Mouse (Mus musculus): ENCODE measurements around the gene Calr. TPM values are rescaled to one million over a fixed set of nuclear protein-coding genes. Genes with fewer than 3 reads are reported as not detected.

Gene Calr
- polyA plus RNA-seq, 1 experiment from 2014 or later, result 471 TPM

DNA sequence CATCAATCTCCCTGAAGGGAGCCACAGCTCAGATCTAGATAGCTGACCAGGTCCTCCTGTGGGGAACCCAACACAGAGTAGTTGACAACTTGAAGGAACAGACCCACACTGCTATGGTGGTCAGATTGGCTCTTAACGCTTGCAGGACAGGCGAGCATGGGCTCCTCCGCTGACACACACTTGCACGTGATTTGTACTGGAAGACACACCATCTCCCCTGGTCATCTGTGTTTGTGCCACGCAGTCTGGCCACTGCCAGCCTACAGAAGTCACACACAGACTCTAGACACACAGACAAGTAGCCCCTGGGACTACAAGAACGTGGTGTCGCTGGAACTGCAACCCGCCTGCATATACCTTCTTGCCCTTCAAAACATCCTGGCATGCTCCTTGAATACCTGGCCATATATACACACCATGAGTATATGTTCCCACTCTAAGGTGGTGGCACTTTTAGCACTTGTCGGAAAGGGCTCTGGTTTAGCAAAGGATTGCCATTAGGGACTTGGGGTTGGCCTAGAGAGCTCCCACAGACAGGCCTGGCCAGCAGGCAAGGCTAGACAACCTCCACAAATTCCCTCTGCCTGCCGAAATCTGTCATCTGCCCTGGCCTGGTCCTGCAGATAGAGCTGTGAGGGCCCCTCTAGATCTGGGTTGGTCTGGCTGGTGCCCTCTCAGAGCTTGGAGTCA is 48.1 kb downstream of the Calr start:
- Histone ChIP-seq H3K4me1 (replicated peaks) (peaks cover 34% of the 10 kb centered on the region), H3K9me3 (replicated peaks) (no peaks in the 10 kb centered on the region), H3K27me3 (peaks cover 92% of the 10 kb centered on the region), H3K4me2 (peak overlapping the region; percentile 97), H3K4me3 (replicated peaks) (peak overlapping the region; percentile 70), H3K36me3 (replicated peaks) (no peaks in the 10 kb centered on the region), H3K27ac (replicated peaks) (no peak overlapping the region), H3K9ac (peak overlapping the region; percentile 69; the same call in 1 of the 2 replicates)
- no peak; the same call in 1 of the 2 replicates for ATAC-seq (ENCODE audit: insufficient read depth)
- 69% methylated on average over 10 of the region's 10 CpGs for WGBS (ENCODE audit: insufficient replicate concordance)

GRCm38 (mm10) chr8:84797971-84798370 is 48.8 kb downstream of the Calr start:
- Histone ChIP-seq H3K27me3 (peaks cover 91% of the 10 kb centered on the region), H3K4me3 (replicated peaks) (no peak overlapping the region), H3K4me2 (no peak overlapping the region), H3K9ac (no peak overlapping the region), H3K27ac (replicated peaks) (no peak overlapping the region), H3K36me3 (replicated peaks) (no peaks in the 10 kb centered on the region), H3K4me1 (replicated peaks) (peaks cover 36% of the 10 kb centered on the region), H3K9me3 (replicated peaks) (no peaks in the 10 kb centered on the region)
- no peak for ATAC-seq (ENCODE audit: insufficient read depth)
- 72% methylated on average over 6 of the region's 6 CpGs for WGBS (ENCODE audit: insufficient replicate concordance)

DNA sequence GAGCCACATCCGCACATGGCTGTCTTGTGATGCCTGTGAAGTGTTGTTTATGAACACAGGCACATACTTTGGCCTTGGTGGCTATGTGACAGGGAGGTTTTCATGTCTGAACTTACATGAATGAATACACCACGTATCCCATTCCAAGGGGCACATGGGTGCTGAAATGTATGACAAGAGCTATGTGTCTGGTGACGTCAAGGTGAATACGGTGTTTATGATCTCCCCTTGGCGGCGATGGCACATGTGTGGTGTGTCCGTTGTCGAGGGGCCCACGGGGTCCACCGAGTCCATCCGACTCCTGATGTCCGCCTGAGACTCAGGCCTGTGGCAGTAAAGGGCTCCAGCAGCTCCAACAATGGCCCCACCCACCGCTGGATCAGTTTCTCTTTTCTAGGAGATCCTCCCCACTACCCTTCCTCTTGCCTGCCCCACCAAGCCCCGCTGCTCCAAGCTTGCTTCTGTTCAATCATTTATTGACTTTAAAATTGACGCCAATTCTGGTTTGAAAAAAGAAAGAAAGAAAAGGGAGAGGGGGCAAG is 49.4 kb downstream of the Calr start:
- WGBS (ENCODE audit: insufficient replicate concordance), result 81% methylated on average over 15 of the region's 15 CpGs
- Histone ChIP-seq H3K9ac (no peak overlapping the region), H3K4me2 (no peak overlapping the region), H3K9me3 (replicated peaks) (no peaks in the 10 kb centered on the region), H3K36me3 (replicated peaks) (no peaks in the 10 kb centered on the region), H3K27me3 (peaks cover 85% of the 10 kb centered on the region), H3K4me3 (replicated peaks) (no peak overlapping the region), H3K4me1 (replicated peaks) (peaks cover 36% of the 10 kb centered on the region), H3K27ac (replicated peaks) (no peak overlapping the region)
- no peak for ATAC-seq (ENCODE audit: insufficient read depth)

DNA sequence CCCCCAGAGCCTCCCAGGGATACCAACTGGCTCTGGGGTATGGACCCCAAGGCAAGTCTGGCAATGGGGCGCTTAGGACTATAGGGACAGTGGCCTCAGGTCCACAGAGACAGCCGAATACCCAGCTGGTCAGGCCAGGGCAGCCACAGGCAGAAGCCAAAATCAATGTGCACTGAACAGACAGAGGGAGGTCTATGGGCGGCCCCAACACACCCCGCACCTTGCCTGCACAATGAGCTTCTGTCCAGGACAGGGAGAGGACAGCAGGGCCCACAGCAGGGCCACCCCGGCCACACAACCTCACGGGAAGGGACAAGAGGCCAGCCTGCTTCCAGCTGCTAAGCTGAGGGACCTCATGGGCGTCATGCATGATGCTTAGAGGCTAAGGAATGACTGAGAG is 52.2 kb downstream of the Calr start:
- H3K27ac ChIP-seq (replicated peaks), result no peak overlapping the region
- ATAC-seq (ENCODE audit: insufficient read depth), result no peak
- H3K4me1 ChIP-seq (replicated peaks), result peaks cover 22% of the 10 kb centered on the region
- no peak overlapping the region for H3K4me2 ChIP-seq
- no peaks in the 10 kb centered on the region for H3K36me3 ChIP-seq (replicated peaks)
- H3K9me3 ChIP-seq (replicated peaks), result no peaks in the 10 kb centered on the region
- 70% methylated on average over 7 of the region's 7 CpGs for WGBS (ENCODE audit: insufficient replicate concordance)
- no peak overlapping the region for H3K4me3 ChIP-seq (replicated peaks)
- peaks cover 75% of the 10 kb centered on the region for H3K27me3 ChIP-seq
- no peak overlapping the region for H3K9ac ChIP-seq

GRCm38 (mm10) chr8:84793791-84794485 is 52.8 kb downstream of the Calr start:
- Histone ChIP-seq H3K27me3 (peaks cover 75% of the 10 kb centered on the region), H3K36me3 (replicated peaks) (no peaks in the 10 kb centered on the region), H3K4me3 (replicated peaks) (no peak overlapping the region), H3K4me2 (no peak overlapping the region), H3K9ac (no peak overlapping the region), H3K9me3 (replicated peaks) (no peaks in the 10 kb centered on the region), H3K4me1 (replicated peaks) (peaks cover 17% of the 10 kb centered on the region), H3K27ac (replicated peaks) (no peak overlapping the region)
- WGBS (ENCODE audit: insufficient replicate concordance), result 68% methylated on average over 13 of the region's 13 CpGs
- no peak for ATAC-seq (ENCODE audit: insufficient read depth)

DNA sequence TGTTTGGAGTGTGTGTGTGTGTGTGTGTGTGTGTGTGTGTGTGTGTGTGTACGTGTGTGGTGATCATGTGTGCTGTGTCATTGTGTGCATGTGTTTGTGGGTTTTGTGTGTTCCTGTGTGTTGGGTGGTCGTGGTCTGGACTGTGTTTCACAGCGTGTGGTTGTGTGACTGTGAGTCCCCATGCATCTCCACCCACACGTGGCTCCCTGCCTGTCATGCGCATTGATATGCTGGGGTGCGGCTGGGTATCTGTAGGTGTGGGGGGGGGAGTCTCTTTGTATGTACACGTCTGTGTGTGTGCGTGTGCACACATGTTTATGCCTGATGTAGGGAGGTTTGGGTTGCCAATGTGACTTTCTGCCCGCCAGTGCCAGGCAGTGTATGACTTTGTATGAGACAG is 53.6 kb downstream of the Calr start:
- ATAC-seq (ENCODE audit: insufficient read depth), result no peak
- H3K9me3 ChIP-seq (replicated peaks), result no peaks in the 10 kb centered on the region
- peaks cover 75% of the 10 kb centered on the region for H3K27me3 ChIP-seq
- no peaks in the 10 kb centered on the region for H3K36me3 ChIP-seq (replicated peaks)
- peaks cover 9% of the 10 kb centered on the region for H3K4me1 ChIP-seq (replicated peaks)
- no peak overlapping the region for H3K4me3 ChIP-seq (replicated peaks)
- H3K4me2 ChIP-seq, result no peak overlapping the region
- no peak overlapping the region for H3K9ac ChIP-seq
- WGBS (ENCODE audit: insufficient replicate concordance), result 63% methylated on average over 9 of the region's 9 CpGs
- no peak overlapping the region for H3K27ac ChIP-seq (replicated peaks)

DNA sequence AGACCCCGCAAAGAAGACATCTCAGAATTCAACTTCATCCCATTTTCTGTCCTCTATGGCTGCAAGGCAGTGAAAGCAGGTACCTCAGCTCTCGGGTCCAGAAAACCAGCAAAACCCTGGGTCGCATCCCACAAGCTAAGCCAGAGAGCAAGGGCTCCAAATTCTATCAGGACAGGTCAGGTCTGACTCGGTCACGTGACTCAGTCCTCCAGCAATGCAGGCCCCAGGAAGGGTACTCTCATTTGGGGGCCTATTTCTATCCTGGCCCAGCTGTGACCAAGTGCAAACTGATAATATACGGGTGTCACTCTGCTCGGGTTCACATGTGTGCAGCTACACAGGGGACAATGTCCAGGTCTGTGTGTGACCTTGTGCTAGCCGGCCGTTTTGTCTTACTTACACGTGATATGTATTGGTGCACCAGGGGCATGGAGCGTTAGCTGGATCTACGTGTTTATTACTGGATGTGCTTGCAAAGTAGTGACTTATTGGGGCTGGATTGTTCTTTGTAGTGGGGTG is 54.2 kb downstream of the Calr start:
- peaks cover 8% of the 10 kb centered on the region for H3K4me1 ChIP-seq (replicated peaks)
- no peak overlapping the region for H3K27ac ChIP-seq (replicated peaks)

More for the DNA sequence above, 54.2 kb downstream of the Calr start:
- H3K36me3 ChIP-seq (replicated peaks), result no peaks in the 10 kb centered on the region
- H3K9me3 ChIP-seq (replicated peaks), result no peaks in the 10 kb centered on the region
- H3K9ac ChIP-seq, result no peak overlapping the region
- H3K4me3 ChIP-seq (replicated peaks), result no peak overlapping the region
- no peak overlapping the region for H3K4me2 ChIP-seq
- peaks cover 75% of the 10 kb centered on the region for H3K27me3 ChIP-seq
- ATAC-seq (ENCODE audit: insufficient read depth), result no peak
- WGBS (ENCODE audit: insufficient replicate concordance), result 67% methylated on average over 12 of the region's 12 CpGs

Small RNA genes lying within 50 kb of the gene (microRNA-seq; reads per million reads assigned to microRNA genes)
- 2.0 reads per million for gene Mir7069

Other genes with a start within 250 kb of the Calr start
- 22.8 and 23.1 TPM in 2 replicates for gene Ier2, start 184.1 kb downstream of the Calr start, polyA plus RNA-seq (2015; fragmentation: Nextera tagmentation; extraction: Ambion mirVana)
- 27.9 and 36.1 TPM in 2 replicates for gene Trmt1, start 160.6 kb downstream of the Calr start, polyA plus RNA-seq (2015; fragmentation: Nextera tagmentation; extraction: Ambion mirVana)
- gene Nacc1, start 159.1 kb downstream of the Calr start, polyA plus RNA-seq (2015; fragmentation: Nextera tagmentation; extraction: Ambion mirVana), result 6.2 and 7.2 TPM in 2 replicates
- gene Lyl1, start 145.5 kb downstream of the Calr start, polyA plus RNA-seq (2015; fragmentation: Nextera tagmentation; extraction: Ambion mirVana), result 55.3 and 58.3 TPM in 2 replicates
- 8.1 and 8.7 TPM in 2 replicates for gene G430095P16Rik, start 123.9 kb downstream of the Calr start, polyA plus RNA-seq (2015; fragmentation: Nextera tagmentation; extraction: Ambion mirVana)
- gene Nfix, start 46.6 kb downstream of the Calr start, polyA plus RNA-seq (2015; fragmentation: Nextera tagmentation; extraction: Ambion mirVana), result 2.1 and 2.8 TPM in 2 replicates
- 2.9 and 3.4 TPM in 2 replicates for gene Dand5, start 24.1 kb downstream of the Calr start, polyA plus RNA-seq (2015; fragmentation: Nextera tagmentation; extraction: Ambion mirVana)
- gene Gadd45gip1, start 15.4 kb downstream of the Calr start, polyA plus RNA-seq (2015; fragmentation: Nextera tagmentation; extraction: Ambion mirVana), result 42.4 and 44.9 TPM in 2 replicates
- 293 and 323 TPM in 2 replicates for gene Rad23a, start 6.3 kb downstream of the Calr start, polyA plus RNA-seq (2015; fragmentation: Nextera tagmentation; extraction: Ambion mirVana)
- 58.8 and 61.9 TPM in 2 replicates for gene Farsa, start 10.1 kb upstream of the Calr start, polyA plus RNA-seq (2015; fragmentation: Nextera tagmentation; extraction: Ambion mirVana)
- gene Syce2, start 25.2 kb upstream of the Calr start, polyA plus RNA-seq (2015; fragmentation: Nextera tagmentation; extraction: Ambion mirVana), result 50.1 and 55.0 TPM in 2 replicates
- gene Gcdh, start 47.0 kb upstream of the Calr start, polyA plus RNA-seq (2015; fragmentation: Nextera tagmentation; extraction: Ambion mirVana), result 55.1 and 67.9 TPM in 2 replicates
- 443 and 534 TPM in 2 replicates for gene Klf1, start 55.0 kb upstream of the Calr start, polyA plus RNA-seq (2015; fragmentation: Nextera tagmentation; extraction: Ambion mirVana)
- 11.4 and 12.7 TPM in 2 replicates for gene Dnase2a, start 61.6 kb upstream of the Calr start, polyA plus RNA-seq (2015; fragmentation: Nextera tagmentation; extraction: Ambion mirVana)
- 0.06 and 0.23 TPM in 2 replicates for gene Mast1, start 90.4 kb upstream of the Calr start, polyA plus RNA-seq (2015; fragmentation: Nextera tagmentation; extraction: Ambion mirVana)
- gene Rtbdn, start 100.1 kb upstream of the Calr start, polyA plus RNA-seq (2015; fragmentation: Nextera tagmentation; extraction: Ambion mirVana), result 0.18 and 0.40 TPM in 2 replicates
- gene Gm49661, start 122.5 kb upstream of the Calr start, polyA plus RNA-seq (2015; fragmentation: Nextera tagmentation; extraction: Ambion mirVana), result not detected in 2 replicates
- 1,960 and 2,082 TPM in 2 replicates for gene Prdx2, start 122.7 kb upstream of the Calr start, polyA plus RNA-seq (2015; fragmentation: Nextera tagmentation; extraction: Ambion mirVana)
- gene Rnaseh2a, start 122.8 kb upstream of the Calr start, polyA plus RNA-seq (2015; fragmentation: Nextera tagmentation; extraction: Ambion mirVana), result 101 TPM in 2 replicates
- gene Junb, start 131.8 kb upstream of the Calr start, polyA plus RNA-seq (2015; fragmentation: Nextera tagmentation; extraction: Ambion mirVana), result 18.2 and 22.1 TPM in 2 replicates
- gene Hook2, start 143.7 kb upstream of the Calr start, polyA plus RNA-seq (2015; fragmentation: Nextera tagmentation; extraction: Ambion mirVana), result 6.5 and 8.6 TPM in 2 replicates
- gene Best2, start 167.6 kb upstream of the Calr start, polyA plus RNA-seq (2015; fragmentation: Nextera tagmentation; extraction: Ambion mirVana), result not detected in 2 replicates
- gene Asna1, start 178.3 kb upstream of the Calr start, polyA plus RNA-seq (2015; fragmentation: Nextera tagmentation; extraction: Ambion mirVana), result 59.7 and 59.9 TPM in 2 replicates
- 59.8 and 63.4 TPM in 2 replicates for gene Trir, start 179.9 kb upstream of the Calr start, polyA plus RNA-seq (2015; fragmentation: Nextera tagmentation; extraction: Ambion mirVana)
- gene Tnpo2, start 190.0 kb upstream of the Calr start, polyA plus RNA-seq (2015; fragmentation: Nextera tagmentation; extraction: Ambion mirVana), result 19.3 and 20.5 TPM in 2 replicates
- 9.9 and 11.0 TPM in 2 replicates for gene Fbxw9, start 213.1 kb upstream of the Calr start, polyA plus RNA-seq (2015; fragmentation: Nextera tagmentation; extraction: Ambion mirVana)
- 0.45 TPM in 1 of 2 replicates, not detected in the other for gene Gm5741, start 221.0 kb upstream of the Calr start, polyA plus RNA-seq (2015; fragmentation: Nextera tagmentation; extraction: Ambion mirVana)
- gene Dhps, start 224.8 kb upstream of the Calr start, polyA plus RNA-seq (2015; fragmentation: Nextera tagmentation; extraction: Ambion mirVana), result 28.4 and 28.7 TPM in 2 replicates
- gene Wdr83os, start 233.8 kb upstream of the Calr start, polyA plus RNA-seq (2015; fragmentation: Nextera tagmentation; extraction: Ambion mirVana), result 55.6 and 58.5 TPM in 2 replicates
- gene Wdr83, start 234.4 kb upstream of the Calr start, polyA plus RNA-seq (2015; fragmentation: Nextera tagmentation; extraction: Ambion mirVana), result 21.6 and 26.5 TPM in 2 replicates
- 29.9 and 33.2 TPM in 2 replicates for gene Man2b1, start 236.3 kb upstream of the Calr start, polyA plus RNA-seq (2015; fragmentation: Nextera tagmentation; extraction: Ambion mirVana)

Measured in liver, embryonic 15.5 days (tissue).